Mouse (Mus musculus) lung, postnatal 10 days (tissue): ENCODE measurements around the gene Itgb8.

ENCODE experiments used
- DNase-seq: peaks from one replicate; pipeline ENCODE4 v3.0.0; 2021

Itgb8 gene

DNA sequence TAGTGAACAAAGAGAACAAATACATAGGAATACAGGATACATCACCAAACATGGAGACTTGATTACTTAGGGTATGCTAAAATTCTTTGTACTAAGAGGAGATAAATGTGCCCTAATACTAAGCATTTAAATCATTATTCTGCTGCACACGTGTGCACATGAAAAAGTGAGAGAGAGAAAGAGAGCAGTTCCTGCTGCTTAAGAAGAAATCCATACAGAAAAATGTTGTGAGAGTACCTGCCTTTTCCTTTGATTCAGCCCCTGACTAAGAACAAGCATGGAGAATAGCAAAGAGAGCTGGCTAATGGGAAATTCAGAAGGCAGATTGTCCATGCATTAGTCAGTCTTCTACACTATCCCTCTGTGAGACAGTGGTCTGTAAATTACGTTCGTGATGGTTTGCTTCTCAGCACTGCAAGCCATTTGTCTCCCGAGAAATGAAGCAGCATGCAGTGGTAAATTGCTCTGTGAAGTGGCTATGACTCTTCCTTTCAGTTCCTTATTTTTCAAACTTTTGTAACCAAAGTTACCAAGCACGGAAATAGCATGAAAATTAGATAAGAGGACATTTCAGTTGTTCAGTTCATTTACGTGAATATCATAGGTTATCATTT, 125.0 kb downstream of the Itgb8 start:
- no peak for DNase-seq

- DNase-seq, result no peak
Measured at GRCm38 (mm10) chr12:119110091-119110490, 128.5 kb downstream of the Itgb8 start.
